Mouse (Mus musculus): ENCODE data around the gene Olfr378.

The Olfr378 gene

DNA sequence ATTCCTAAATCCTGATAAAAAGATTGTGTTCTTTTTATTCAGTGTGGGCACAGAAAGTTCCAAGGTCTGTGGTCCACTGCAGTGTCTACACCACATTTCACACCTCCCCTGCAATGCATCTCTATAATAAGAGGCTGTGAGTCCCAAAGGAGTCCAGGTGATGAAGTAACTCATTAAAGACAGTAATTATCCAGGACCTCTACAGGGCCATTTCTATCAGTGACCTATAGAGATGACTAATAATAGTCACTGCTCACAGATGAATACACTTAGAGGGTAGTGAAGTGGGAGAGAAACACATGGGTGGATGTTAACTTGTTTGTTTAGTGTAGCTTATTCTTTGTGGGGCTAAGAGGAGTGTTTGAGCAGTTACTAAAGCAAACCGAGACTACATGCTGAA lies at the start of gene Olfr378:
Gene Olfr378, minus strand, starts transcription at position 101 of the 400 bp plus-strand sequence.
- no peak for DNase-seq (ENCODE audit: low spot score in 2 of 2)

DNA sequence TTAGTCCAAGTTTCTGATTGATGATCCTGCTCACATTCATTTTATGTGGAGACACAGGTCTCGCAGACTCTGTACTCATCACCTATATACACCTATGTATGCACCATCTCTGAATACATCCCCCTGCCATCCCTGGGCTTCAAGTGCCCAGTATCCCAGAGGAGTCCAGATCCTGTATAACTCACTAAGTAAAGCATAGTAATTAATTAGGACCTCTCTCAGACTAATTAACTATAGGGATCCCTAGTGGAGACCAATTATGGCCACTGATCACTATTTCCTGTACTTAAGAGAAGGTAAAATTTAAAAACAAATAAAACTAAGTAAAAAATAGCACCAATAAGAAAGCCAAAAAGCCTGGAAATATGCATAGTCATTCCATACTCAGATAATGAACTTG lies 29.1 kb upstream of the Olfr378 start, which contains the start of gene Olfr380:
Gene Olfr380, minus strand, starts transcription at position 101 of the 400 bp plus-strand sequence.
- DNase-seq (ENCODE audit: low spot score in 2 of 2) = no peak

DNA sequence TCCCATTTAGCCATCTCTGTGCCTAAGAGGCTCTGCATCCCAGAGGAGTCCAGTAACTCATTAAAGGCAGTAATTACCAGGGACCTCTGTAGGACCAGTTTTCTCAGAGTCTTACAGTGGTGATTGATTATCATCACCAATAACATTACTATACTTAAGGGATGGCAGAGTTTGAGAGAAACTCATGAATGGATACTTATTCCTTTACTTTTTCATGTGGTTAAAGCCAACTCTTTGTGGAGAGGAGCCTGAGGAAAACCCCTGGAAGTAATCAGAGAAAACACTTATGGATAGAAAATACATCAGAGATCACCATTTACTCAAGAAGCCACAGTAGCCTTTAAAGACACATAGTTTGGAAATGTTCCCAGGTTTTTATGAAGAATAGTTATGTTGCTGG lies 28.8 kb downstream of the Olfr378 start, which contains the start of gene Olfr1:
Gene Olfr1, minus strand, starts transcription at position 101 of the 400 bp plus-strand sequence.
- DNase-seq (ENCODE audit: low spot score in 2 of 2) = no peak

DNA sequence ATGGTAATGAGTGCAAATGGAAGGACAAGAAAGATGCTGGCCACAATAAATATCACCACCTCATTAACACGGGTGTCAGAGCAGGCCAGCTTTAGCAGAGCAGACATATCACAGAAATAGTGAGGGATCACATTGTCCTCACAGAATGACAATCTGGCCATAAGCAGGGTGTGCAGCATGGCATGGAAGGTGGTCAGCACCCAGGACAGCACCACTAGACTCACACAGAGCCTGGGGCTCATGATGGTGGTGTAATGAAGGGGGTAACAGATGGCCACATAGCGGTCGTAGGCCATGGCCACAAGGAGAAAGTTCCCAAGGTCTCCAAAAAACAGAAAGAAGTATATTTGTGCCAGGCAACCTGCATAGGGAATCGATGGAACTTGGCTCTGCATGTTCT lies 32.9 kb downstream of the Olfr378 start:
- DNase-seq (ENCODE audit: low spot score in 2 of 2) = no peak

All from spleen, postnatal 4 days (tissue).